Mouse (Mus musculus) embryonic facial prominence, embryonic 15.5 days (tissue): ENCODE results near the gene Crabp1. TPM values are rescaled to one million over a fixed set of nuclear protein-coding genes. Genes with fewer than 3 reads are reported as not detected.

Experiments used
- ATAC-seq: fragments of 200-750 bp; cut with Nextera tagmentation; 2 replicates; pipeline ENCODE4 v1.8.0; 2017; ENCODE audit warnings: low read depth, moderate TSS enrichment; ENCODE audit not compliant: insufficient number of reproducible peaks, low FRiP score, low TSS enrichment
- H3K27ac ChIP-seq: fragments of 300-500 bp; sonication (generic); replicated peaks from 2 replicates; pipeline ENCODE4 v1.5.1; 2015; ENCODE audit warnings: mild to moderate bottlenecking, inconsistent platforms
- H3K27me3 ChIP-seq: fragments of 300-500 bp; sonication (generic); 2 replicates; pipeline ENCODE4 v1.6.1; 2015; ENCODE audit warnings: inconsistent platforms
- H3K36me3 ChIP-seq: fragments of 300-500 bp; sonication (generic); 2 replicates; pipeline ENCODE4 v1.6.1; 2015; ENCODE audit warnings: mild to moderate bottlenecking, inconsistent platforms
- H3K4me1 ChIP-seq: fragments of 300-500 bp; sonication (generic); 2 replicates; pipeline ENCODE4 v1.6.1; 2015; ENCODE audit warnings: inconsistent platforms
- H3K4me2 ChIP-seq: fragments of 300-500 bp; sonication (generic); replicated peaks from 2 replicates; pipeline ENCODE4 v1.6.1; 2015; ENCODE audit warnings: mild to moderate bottlenecking, inconsistent platforms
- H3K4me3 ChIP-seq: fragments of 300-500 bp; sonication (generic); replicated peaks from 2 replicates; pipeline ENCODE4 v1.5.1; 2015; ENCODE audit warnings: mild to moderate bottlenecking, inconsistent platforms
- H3K9ac ChIP-seq: fragments of 300-500 bp; sonication (generic); 2 replicates; pipeline ENCODE4 v1.6.1; 2015; ENCODE audit warnings: inconsistent platforms
- H3K9me3 ChIP-seq: fragments of 300-500 bp; sonication (generic); replicated peaks from 2 replicates; pipeline ENCODE4 v1.6.1; 2016; ENCODE audit warnings: inconsistent platforms
- WGBS: fragments of 180-500 bp; shearing (Covaris S2); methylation state at CpG from one replicate; pipeline ENCODE4 v1.1.7; 2015; 5-methylcytosine and 5-hydroxymethylcytosine counted together
- polyA plus RNA-seq: library from polyadenylated mRNA; unstranded; fragments of >200 nt; fragmentation: Nextera tagmentation; extraction: Ambion mirVana; gene quantifications from 2 replicates; pipeline ENCODE4 v1.2.1, GENCODE M21; 2015

The Crabp1 gene
- polyA plus RNA-seq, 1 experiment from 2014 or later = 472 TPM

DNA sequence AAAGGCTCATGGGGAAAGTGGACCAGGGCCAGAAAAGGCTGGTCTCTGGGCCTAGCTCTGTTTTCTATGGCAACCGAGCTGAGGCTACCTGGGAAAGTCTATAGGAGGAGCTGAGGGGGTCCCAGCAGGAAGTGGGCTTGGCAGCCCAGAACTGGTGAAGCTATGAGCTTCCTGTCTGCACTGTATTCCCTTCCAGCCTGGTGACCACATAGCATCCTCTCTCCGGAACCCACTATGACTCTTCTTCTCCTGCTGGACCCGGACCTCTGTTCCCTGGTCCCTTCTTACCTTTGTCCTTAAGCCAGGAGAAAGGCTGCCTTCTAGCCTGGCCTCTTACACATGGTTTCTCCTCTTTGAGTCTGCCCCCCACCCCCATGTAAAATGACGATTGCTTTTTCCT lies 20.7 kb upstream of the Crabp1 start:
- Histone ChIP-seq H3K27me3 (no peaks in the 10 kb centered on the region), H3K9ac (no peak overlapping the region), H3K4me1 (0 out of 2 replicates have a peak, but pooled peaks cover 5% of the 10 kb centered on the region), H3K27ac (no peak overlapping the region), H3K4me3 (no peak overlapping the region), H3K4me2 (no peak overlapping the region), H3K9me3 (no peaks in the 10 kb centered on the region), H3K36me3 (no peaks in the 10 kb centered on the region)
- 75% methylated on average over 4 of the region's 4 CpGs for WGBS
- no peak for ATAC-seq

DNA sequence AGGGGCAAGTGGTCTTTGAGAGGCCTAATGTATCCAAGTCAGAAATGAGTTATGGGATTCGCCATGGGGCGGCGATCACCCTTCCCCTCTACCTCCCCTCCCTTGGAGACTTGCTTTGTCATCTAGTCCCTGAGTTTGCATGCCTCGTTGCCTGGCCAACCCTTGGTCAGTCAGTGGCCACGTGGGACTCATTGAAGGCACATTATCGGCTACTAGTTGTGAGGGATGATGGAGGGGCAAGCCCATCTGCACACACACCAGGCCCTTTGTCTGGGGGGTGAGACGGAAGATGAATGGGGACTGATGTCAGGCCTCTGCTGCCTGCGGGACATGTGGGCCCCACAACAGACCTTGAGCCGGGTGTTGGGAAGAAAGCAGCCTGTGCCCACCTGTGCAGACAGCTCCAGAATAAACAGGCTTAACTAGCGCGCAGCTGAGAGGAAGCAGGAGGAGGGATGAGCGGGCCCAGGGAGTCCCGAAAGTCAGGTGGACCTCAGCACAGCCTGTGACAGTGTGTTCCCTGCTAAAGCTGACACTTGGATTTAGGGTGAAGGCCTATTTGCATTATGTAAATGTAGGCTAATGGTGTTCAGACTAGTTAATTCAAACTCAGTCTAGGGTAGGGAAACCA lies 18.7 kb upstream of the Crabp1 start:
- Histone ChIP-seq H3K36me3 (no peaks in the 10 kb centered on the region), H3K9ac (no peak overlapping the region), H3K27me3 (no peaks in the 10 kb centered on the region), H3K4me1 (peaks cover 13% of the 10 kb centered on the region; the same call in 1 of the 2 replicates), H3K27ac (no peak overlapping the region), H3K4me3 (no peak overlapping the region), H3K9me3 (no peaks in the 10 kb centered on the region), H3K4me2 (no peak overlapping the region)
- WGBS = 56% methylated on average over 13 of the region's 13 CpGs
- no peak for ATAC-seq

DNA sequence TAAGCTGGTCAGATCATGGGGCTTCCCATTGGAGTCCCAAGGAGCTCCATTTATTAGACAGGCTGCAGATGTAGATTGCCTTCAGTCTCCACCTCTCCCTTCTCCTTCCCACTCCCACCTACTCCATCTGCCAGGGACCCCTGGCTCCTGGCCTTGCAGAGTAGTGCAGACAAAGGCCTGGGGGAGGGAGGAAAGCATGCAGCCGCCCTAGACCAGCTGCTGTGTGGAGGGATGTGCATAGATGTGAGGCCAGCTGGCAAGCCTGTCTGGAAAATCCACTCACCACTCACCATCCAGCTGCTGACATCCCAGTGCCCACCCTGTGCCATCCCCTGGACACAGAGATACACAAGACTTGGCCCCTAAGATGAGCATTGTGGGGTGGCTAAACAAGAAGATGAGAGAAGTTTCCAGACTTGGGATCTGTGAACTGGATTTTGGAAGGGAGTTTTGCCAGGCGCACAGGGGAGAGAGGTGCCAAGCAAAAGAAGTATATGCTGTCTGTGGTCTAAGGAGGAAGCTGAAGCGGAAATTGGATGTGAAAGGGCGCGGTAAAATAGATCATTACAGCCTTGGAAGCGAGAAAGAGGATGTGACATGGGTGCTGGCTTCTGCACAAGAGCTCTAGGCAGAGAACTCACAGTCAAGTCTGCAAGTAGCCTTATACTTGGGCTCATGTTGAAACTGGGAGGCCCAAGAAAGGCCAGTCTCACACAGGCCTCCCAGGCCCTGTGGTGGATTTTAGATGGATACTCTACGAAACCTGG lies 14.2 kb upstream of the Crabp1 start:
- no peaks in the 10 kb centered on the region for H3K36me3 ChIP-seq
- no peak overlapping the region for H3K9ac ChIP-seq
- WGBS = 72% methylated on average over 7 of the region's 7 CpGs
- no peak overlapping the region for H3K4me3 ChIP-seq
- peak; percentile 58; the same call in 1 of the 2 replicates for ATAC-seq
- no peak overlapping the region for H3K27ac ChIP-seq
- peaks cover 8% of the 10 kb centered on the region; the same call in 1 of the 2 replicates for H3K4me1 ChIP-seq
- no peak overlapping the region for H3K4me2 ChIP-seq
- H3K9me3 ChIP-seq = no peaks in the 10 kb centered on the region
- H3K27me3 ChIP-seq = no peaks in the 10 kb centered on the region

GRCm38 (mm10) chr9:54751684-54752083 lies 12.9 kb upstream of the Crabp1 start:
- no peak for ATAC-seq
- Histone ChIP-seq H3K9me3 (no peaks in the 10 kb centered on the region), H3K27ac (no peak overlapping the region), H3K4me3 (no peak overlapping the region), H3K4me1 (peaks cover 8% of the 10 kb centered on the region; the same call in 1 of the 2 replicates), H3K4me2 (no peak overlapping the region), H3K27me3 (no peaks in the 10 kb centered on the region), H3K36me3 (no peaks in the 10 kb centered on the region), H3K9ac (no peak overlapping the region)
- WGBS = 77% methylated on average over 2 of the region's 2 CpGs

DNA sequence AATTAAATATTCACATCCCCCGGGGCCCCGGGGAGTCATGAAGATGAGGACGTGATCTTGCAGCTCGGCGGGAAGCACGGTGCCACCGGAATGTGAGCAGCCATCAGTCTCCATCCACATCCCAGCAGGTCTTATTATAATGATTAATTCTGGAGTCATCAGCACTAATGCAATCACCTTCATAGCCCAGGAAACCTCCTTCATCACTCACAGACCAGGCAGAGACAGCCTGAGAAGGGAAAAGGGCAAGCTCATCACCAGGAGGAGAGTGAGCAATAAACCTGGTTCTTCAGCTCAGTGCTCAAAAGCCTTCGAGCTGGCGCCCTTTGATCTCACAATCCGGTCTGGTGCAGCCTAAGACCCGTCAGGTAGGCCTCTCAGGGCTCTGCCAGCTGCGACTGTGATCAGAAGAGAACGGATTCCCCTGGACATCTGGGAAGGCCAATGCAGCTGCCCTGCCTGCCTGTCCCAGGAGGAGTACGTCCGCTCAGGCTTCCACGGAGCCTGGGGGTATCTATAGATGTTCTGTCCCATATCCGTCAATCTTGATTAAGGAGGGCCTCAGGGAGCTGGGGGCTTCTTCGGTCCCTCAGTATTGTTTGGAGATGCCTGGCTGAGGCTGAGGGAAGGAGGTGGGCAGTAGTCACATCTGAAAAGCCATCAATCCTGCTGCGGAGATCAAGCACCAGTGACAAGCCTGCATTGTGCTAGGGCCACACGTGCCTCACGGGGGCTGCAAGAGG lies 12.2 kb upstream of the Crabp1 start:
- Histone ChIP-seq H3K27me3 (no peaks in the 10 kb centered on the region), H3K36me3 (no peaks in the 10 kb centered on the region), H3K4me1 (peaks cover 8% of the 10 kb centered on the region; the same call in 1 of the 2 replicates), H3K9ac (no peak overlapping the region), H3K4me2 (no peak overlapping the region), H3K4me3 (no peak overlapping the region), H3K27ac (no peak overlapping the region), H3K9me3 (no peaks in the 10 kb centered on the region)
- no peak for ATAC-seq
- WGBS = 32% methylated on average over 21 of the region's 21 CpGs

GRCm38 (mm10) chr9:54752944-54753295 lies 11.6 kb upstream of the Crabp1 start:
- Histone ChIP-seq H3K4me3 (no peak overlapping the region), H3K9me3 (no peaks in the 10 kb centered on the region), H3K4me2 (no peak overlapping the region), H3K36me3 (no peaks in the 10 kb centered on the region), H3K9ac (no peak overlapping the region), H3K27ac (no peak overlapping the region), H3K27me3 (no peaks in the 10 kb centered on the region), H3K4me1 (peaks cover 8% of the 10 kb centered on the region; the same call in 1 of the 2 replicates)
- no peak for ATAC-seq
- WGBS = 59% methylated on average over 11 of the region's 11 CpGs

- 26% methylated on average over 6 of the region's 6 CpGs for WGBS
- Histone ChIP-seq H3K9ac (no peak overlapping the region), H3K27me3 (peaks cover 23% of the 10 kb centered on the region), H3K9me3 (no peaks in the 10 kb centered on the region), H3K4me2 (no peak overlapping the region), H3K27ac (no peak overlapping the region), H3K4me1 (peaks cover 6% of the 10 kb centered on the region), H3K36me3 (no peaks in the 10 kb centered on the region), H3K4me3 (no peak overlapping the region)
- no peak for ATAC-seq
Measured at GRCm38 (mm10) chr9:54759592-54759991, 5.0 kb upstream of the Crabp1 start.

GRCm38 (mm10) chr9:54764091-54764490 lies 457 bp upstream of the Crabp1 start:
- no peak for ATAC-seq
- Histone ChIP-seq H3K36me3 (no peaks in the 10 kb centered on the region), H3K27ac (no peak overlapping the region), H3K27me3 (peaks cover 34% of the 10 kb centered on the region), H3K4me3 (peak overlapping the region; percentile 51), H3K4me1 (peaks cover 20% of the 10 kb centered on the region), H3K9ac (no peak overlapping the region), H3K4me2 (peak overlapping the region; percentile 89), H3K9me3 (no peaks in the 10 kb centered on the region)
- WGBS = 18% methylated on average over 12 of the region's 12 CpGs

DNA sequence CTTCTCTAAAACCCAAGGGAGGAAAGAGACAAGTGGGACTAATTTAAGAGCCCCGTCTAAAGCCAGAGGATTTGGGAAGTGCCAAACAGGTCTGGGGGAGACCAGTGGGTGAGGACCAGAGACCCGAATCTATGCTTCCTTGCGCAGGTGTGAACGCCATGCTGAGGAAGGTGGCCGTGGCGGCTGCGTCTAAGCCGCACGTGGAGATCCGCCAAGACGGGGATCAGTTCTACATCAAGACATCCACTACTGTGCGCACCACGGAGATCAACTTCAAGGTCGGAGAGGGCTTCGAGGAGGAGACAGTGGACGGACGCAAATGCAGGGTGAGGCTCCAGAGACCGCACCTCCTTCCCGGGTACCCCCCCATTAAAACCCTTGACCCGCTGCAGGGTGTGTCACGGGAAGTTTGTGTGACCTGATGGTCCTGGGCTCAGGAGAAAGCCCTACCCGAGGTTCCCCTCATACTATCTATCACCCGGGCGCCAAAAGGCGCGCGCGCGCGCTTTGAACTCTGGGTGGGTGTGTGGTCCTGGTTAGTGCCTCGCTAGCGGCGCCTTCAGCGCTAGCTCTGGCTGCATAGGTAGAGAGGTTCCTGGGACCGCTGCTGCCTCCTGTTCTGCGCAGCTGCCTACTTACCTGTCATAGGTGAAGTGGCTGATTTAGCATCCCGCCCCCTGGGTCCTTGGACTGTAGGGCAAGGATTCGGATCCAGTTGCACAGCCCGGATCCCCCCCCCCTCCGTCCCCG lies 963 bp downstream of the Crabp1 start:
- Histone ChIP-seq H3K4me1 (peaks cover 24% of the 10 kb centered on the region), H3K4me3 (peak overlapping the region; percentile 51), H3K9me3 (no peaks in the 10 kb centered on the region), H3K27ac (no peak overlapping the region), H3K4me2 (peak overlapping the region; percentile 89), H3K27me3 (peaks cover 39% of the 10 kb centered on the region), H3K9ac (peak overlapping the region; percentile 24), H3K36me3 (no peaks in the 10 kb centered on the region)
- no peak for ATAC-seq
- WGBS = 1% methylated on average over 41 of the region's 41 CpGs

GRCm38 (mm10) chr9:54770140-54770780 lies 5.7 kb downstream of the Crabp1 start:
- H3K27ac ChIP-seq = no peak overlapping the region
- ATAC-seq = no peak
- H3K4me1 ChIP-seq = peaks cover 11% of the 10 kb centered on the region
- no peaks in the 10 kb centered on the region for H3K9me3 ChIP-seq
- H3K9ac ChIP-seq = no peak overlapping the region
- 0 out of 2 replicates have a peak, but pooled peaks cover 3% of the 10 kb centered on the region for H3K36me3 ChIP-seq
- H3K27me3 ChIP-seq = peaks cover 10% of the 10 kb centered on the region
- H3K4me3 ChIP-seq = no peak overlapping the region
- 36% methylated on average over 11 of the region's 11 CpGs for WGBS
- no peak overlapping the region for H3K4me2 ChIP-seq
